ENCODE assay signal across 19 mouse cellular contexts in genomic region chr6:82853076-82853475, GRCm38 (mm10).
DNase-seq lines count a peak whose midpoint lies in the region; ATAC-seq and TF ChIP-seq lines count a peak whose summit lies in the region.
"Had no signal": no experiment of that assay in that cellular context is flagged by ENCODE, and none has a peak within 500 bp of the region (broad histone marks: within the 10 kb centered on the region; RNA-seq: fewer than 3 reads in every experiment).

No protein-coding gene starts in this region.

- no peak for ATAC-seq in forebrain, embryonic 14.5 days
- no peak for ATAC-seq in midbrain, postnatal 0 days (ENCODE audit: low FRiP score)
- ATAC-seq: intestine, postnatal 0 days had no signal

- H3K4me3 ChIP-seq in forebrain, embryonic 14.5 days (ENCODE audit: low read depth, low read length), result no peak overlapping the region
- H3K4me3 ChIP-seq in forebrain, embryonic 10.5 days, result no peak overlapping the region
- H3K4me3 ChIP-seq in midbrain, postnatal 0 days (ENCODE audit: low read depth, low read length), result no peak overlapping the region
- no peak overlapping the region for H3K4me3 ChIP-seq in midbrain, embryonic 10.5 days
- H3K4me3 ChIP-seq: embryonic facial prominence, embryonic 12.5 days; heart, embryonic 10.5 days; hindbrain, embryonic 15.5 days; limb, embryonic 15.5 days; megakaryocyte, embryonic 14.5 days had no signal

- 70% methylated on average over 5 of the region's 5 CpGs for WGBS in forebrain, embryonic 14.5 days
- WGBS in forebrain, embryonic 10.5 days, result 86% methylated on average over 5 of the region's 5 CpGs
- 72% methylated on average over 5 of the region's 5 CpGs for WGBS in midbrain, postnatal 0 days
- 86% methylated on average over 5 of the region's 5 CpGs for WGBS in midbrain, embryonic 10.5 days

- no peak overlapping the region for H3K4me2 ChIP-seq in forebrain, embryonic 14.5 days (ENCODE audit: low read length)
- no peak overlapping the region for H3K4me2 ChIP-seq in midbrain, postnatal 0 days (ENCODE audit: low read depth, low read length, poor library complexity, severe bottlenecking)
- H3K4me2 ChIP-seq: embryonic facial prominence, embryonic 12.5 days; hindbrain, embryonic 15.5 days; limb, embryonic 15.5 days had no signal

- TF ChIP-seq CTCF in midbrain, postnatal 0 days (IDR thresholded peaks at IDR 0.05), result no peak

- no peak overlapping the region for H3K9ac ChIP-seq in forebrain, embryonic 14.5 days (ENCODE audit: low read length)
- no peak overlapping the region for H3K9ac ChIP-seq in midbrain, postnatal 0 days (replicated peaks; ENCODE audit: low read length, poor library complexity, severe bottlenecking)
- H3K9ac ChIP-seq: embryonic facial prominence, embryonic 12.5 days; hindbrain, embryonic 15.5 days; limb, embryonic 15.5 days had no signal

- H3K27me3 ChIP-seq in forebrain, embryonic 14.5 days (replicated peaks; ENCODE audit: control insufficient read depth, insufficient read depth, low read length), result no peaks in the 10 kb centered on the region
- no peaks in the 10 kb centered on the region for H3K27me3 ChIP-seq in forebrain, embryonic 10.5 days (ENCODE audit: poor library complexity, severe bottlenecking)
- H3K27me3 ChIP-seq in midbrain, postnatal 0 days (ENCODE audit: insufficient read depth, low read length), result no peaks in the 10 kb centered on the region
- no peaks in the 10 kb centered on the region for H3K27me3 ChIP-seq in midbrain, embryonic 10.5 days (ENCODE audit: low read depth, poor library complexity, severe bottlenecking)
- H3K27me3 ChIP-seq: embryonic facial prominence, embryonic 12.5 days; hindbrain, embryonic 15.5 days; limb, embryonic 15.5 days had no signal

- H3K4me1 ChIP-seq in forebrain, embryonic 14.5 days (ENCODE audit: control insufficient read depth, insufficient read depth, low read length), result no peaks in the 10 kb centered on the region
- H3K4me1 ChIP-seq in forebrain, embryonic 10.5 days, result no peaks in the 10 kb centered on the region
- no peaks in the 10 kb centered on the region for H3K4me1 ChIP-seq in midbrain, postnatal 0 days (ENCODE audit: insufficient read depth, low read length)
- H3K4me1 ChIP-seq in midbrain, embryonic 10.5 days, result no peaks in the 10 kb centered on the region
- H3K4me1 ChIP-seq: embryonic facial prominence, embryonic 12.5 days; hindbrain, embryonic 15.5 days; limb, embryonic 15.5 days had no signal

- H3K27ac ChIP-seq in forebrain, embryonic 14.5 days (ENCODE audit: low read depth, low read length), result no peak overlapping the region
- H3K27ac ChIP-seq in forebrain, embryonic 10.5 days, result no peak overlapping the region
- H3K27ac ChIP-seq in midbrain, postnatal 0 days (ENCODE audit: low read depth, low read length), result no peak overlapping the region
- H3K27ac ChIP-seq in midbrain, embryonic 10.5 days (replicated peaks), result no peak overlapping the region
- H3K27ac ChIP-seq: embryonic facial prominence, embryonic 12.5 days; heart, embryonic 10.5 days; hindbrain, embryonic 15.5 days; limb, embryonic 15.5 days had no signal

- no peaks in the 10 kb centered on the region; the same call in 1 of the 2 replicates for H3K9me3 ChIP-seq in forebrain, embryonic 14.5 days (replicated peaks; ENCODE audit: control insufficient read depth, low read length)
- H3K9me3 ChIP-seq in forebrain, embryonic 10.5 days, result peaks cover 7% of the 10 kb centered on the region; the same call in 1 of the 2 replicates
- H3K9me3 ChIP-seq in midbrain, postnatal 0 days (ENCODE audit: low read length), result no peaks in the 10 kb centered on the region
- H3K9me3 ChIP-seq in midbrain, embryonic 10.5 days (replicated peaks), result no peaks in the 10 kb centered on the region
- H3K9me3 ChIP-seq: embryonic facial prominence, embryonic 12.5 days; hindbrain, embryonic 15.5 days; limb, embryonic 15.5 days had no signal

- H3K36me3 ChIP-seq in forebrain, embryonic 14.5 days (ENCODE audit: control insufficient read depth, insufficient read depth, low read length), result no peaks in the 10 kb centered on the region
- H3K36me3 ChIP-seq in forebrain, embryonic 10.5 days (replicated peaks), result no peaks in the 10 kb centered on the region
- H3K36me3 ChIP-seq in midbrain, postnatal 0 days (ENCODE audit: insufficient read depth, low read length), result no peaks in the 10 kb centered on the region
- no peaks in the 10 kb centered on the region for H3K36me3 ChIP-seq in midbrain, embryonic 10.5 days
- H3K36me3 ChIP-seq: embryonic facial prominence, embryonic 12.5 days; heart, embryonic 10.5 days; hindbrain, embryonic 15.5 days; limb, embryonic 15.5 days had no signal

- peak; percentile 29 for DNase-seq in forebrain, embryonic 14.5 days (ENCODE audit: low spot score)
- no peak for DNase-seq in forebrain, embryonic 10.5 days (ENCODE audit: extremely low spot score, low spot score)
- peak; percentile 22 for DNase-seq in midbrain, postnatal 0 days (ENCODE audit: low spot score)
- DNase-seq in midbrain, embryonic 10.5 days (ENCODE audit: low spot score), result no peak
- peak; percentile 52 for DNase-seq in brain, adult 2 months (ENCODE audit: low read depth, low spot score)
- DNase-seq in layer of hippocampus, postnatal 10 days (ENCODE audit: low spot score in 2 of 2), result peak; percentile 23 to 44
- DNase-seq in kidney, postnatal 25 days, result no peak
- DNase-seq in frontal cortex, postnatal 25 days (ENCODE audit: low spot score in 2 of 2), result no peak
- DNase-seq: gastrocnemius, postnatal 14 days; heart, postnatal 10 days; kidney, postnatal 10 days; lung, postnatal 10 days; thymus, postnatal 36 days had no signal

Comparison
In these comparisons a context has a peak if more than half of its experiments do, and no peak if none do; other contexts are left out.
1. DNase-seq: peak in forebrain, embryonic 14.5 days (single experiment), midbrain, postnatal 0 days (single experiment), brain, adult 2 months (single experiment) and layer of hippocampus, postnatal 10 days (2 of 2); none in forebrain, embryonic 10.5 days (single experiment), midbrain, embryonic 10.5 days (single experiment), kidney, postnatal 25 days (0 of 2) and frontal cortex, postnatal 25 days (0 of 2).